Mouse (Mus musculus): ENCODE data around the gene Tbc1d2.
A peak's percentile ranks its signal among the peaks of the same experiment; 100 is the strongest.

Tbc1d2 gene

DNA sequence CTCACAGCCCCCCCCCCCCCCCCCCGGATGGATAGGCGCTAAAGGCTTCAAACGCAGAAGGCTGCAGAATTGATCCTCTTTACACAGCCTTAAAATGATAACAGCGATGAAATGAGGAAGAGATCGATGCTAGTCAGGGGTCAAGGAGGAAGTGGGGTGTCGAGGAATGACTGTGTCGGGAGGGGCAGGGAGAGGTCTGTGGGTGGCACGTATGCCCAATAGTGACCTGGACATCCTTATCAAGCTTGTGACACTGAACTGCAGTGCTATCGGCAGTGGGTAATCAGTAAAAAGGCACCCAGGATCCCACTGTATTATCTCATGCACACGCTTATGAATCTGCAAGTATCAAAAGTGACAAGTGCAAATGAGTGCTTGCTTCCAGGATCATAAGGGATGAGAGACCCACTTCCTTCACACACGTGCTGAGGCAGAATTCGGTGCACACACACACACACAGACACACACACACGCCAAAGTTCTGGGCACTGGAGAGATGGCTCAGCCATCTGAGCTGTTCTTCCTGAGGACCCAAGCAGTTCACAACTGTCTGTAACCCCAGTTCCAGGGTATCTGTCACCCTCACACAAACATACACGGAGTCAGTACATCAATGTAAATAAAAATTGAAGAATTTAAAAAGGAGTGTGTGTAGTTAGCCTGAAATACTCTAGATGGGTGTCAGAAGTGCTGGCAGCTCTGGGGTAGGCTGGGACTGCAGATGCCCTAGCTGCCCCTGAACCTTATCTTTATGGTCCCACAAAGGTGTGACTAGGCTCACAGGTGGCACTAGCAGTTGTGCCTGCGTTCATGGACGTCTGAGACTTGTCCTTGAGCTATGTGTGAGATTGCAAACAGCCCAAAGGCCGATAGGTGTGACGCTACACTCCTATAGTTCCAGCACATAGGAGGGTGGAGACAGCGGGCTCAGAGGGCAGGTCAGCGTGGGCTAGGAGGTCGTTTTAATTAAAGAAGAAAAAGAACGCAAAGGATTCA is 91.0 kb downstream of the Tbc1d2 start:
- DNase-seq (ENCODE audit: low read depth in 1 of 2, low spot score in 2 of 2): no peak

DNA sequence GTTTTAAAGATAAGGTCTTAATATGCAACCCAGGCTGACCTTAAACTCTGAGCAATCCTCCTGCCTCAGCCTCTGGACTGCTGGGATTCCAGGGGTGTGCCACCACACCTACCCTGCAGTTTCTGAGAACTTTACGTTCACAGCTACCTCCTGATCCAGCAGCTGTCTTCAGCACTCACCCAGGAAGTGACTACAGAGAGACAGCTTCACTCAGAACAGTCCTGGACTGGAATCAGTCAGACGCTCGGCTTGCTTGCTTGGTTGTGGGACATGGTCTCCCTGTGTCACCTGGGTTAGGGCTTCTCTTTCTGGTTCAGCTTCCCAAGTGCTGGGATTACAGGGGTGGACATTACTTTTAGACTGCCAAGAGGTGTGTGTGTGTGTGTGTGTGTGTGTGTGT is 93.1 kb downstream of the Tbc1d2 start:
- DNase-seq (ENCODE audit: low read depth in 1 of 2, low spot score in 2 of 2): no peak

DNA sequence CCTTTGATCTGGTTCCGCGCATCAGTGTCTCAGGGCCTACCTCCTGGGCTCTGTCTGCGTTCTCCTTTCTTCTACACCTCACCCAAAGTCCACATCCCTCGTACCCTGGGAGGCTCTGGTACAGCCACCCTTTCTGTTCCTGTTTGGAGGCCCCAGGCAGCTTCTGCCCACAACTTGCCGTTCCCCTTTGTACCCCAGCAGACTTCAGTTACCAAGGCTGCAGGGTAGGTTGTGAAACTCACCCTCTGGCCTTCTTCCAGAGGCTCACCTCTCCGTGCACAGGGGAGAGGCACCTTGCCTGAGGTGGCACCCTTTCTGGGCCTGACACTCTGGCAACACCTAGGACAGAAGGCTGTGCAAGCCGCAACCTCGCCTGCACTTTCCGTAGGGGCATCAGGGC is 94.2 kb downstream of the Tbc1d2 start:
- DNase-seq (ENCODE audit: low read depth in 1 of 2, low spot score in 2 of 2): peak in 1 of 2 experiments; percentile 37

Data from monocyte, adult 2 months (primary cell).